18 mouse cellular contexts compared by ENCODE assay signal in genomic region chr5:100102395-100102794, GRCm38 (mm10). TPM values are rescaled to one million over a fixed set of nuclear protein-coding genes. Genes with fewer than 3 reads are reported as not detected.
"Had no signal": no experiment of that assay in that cellular context is flagged by ENCODE, and none has a peak within 500 bp of the region (broad histone marks: within the 10 kb centered on the region; RNA-seq: fewer than 3 reads in every experiment).

No protein-coding gene starts in this region.

- ATAC-seq: liver, embryonic 12.5 days; midbrain, embryonic 16.5 days had no signal

- DNase-seq: lung, adult 18-20 months; lung, postnatal 10 days; midbrain, embryonic 14.5 days; retina, postnatal 1 day; right cerebral cortex, adult 18-20 months; right cerebral cortex, postnatal 25 days; right cerebral cortex, postnatal 4 days; spleen, adult 18-20 months; thymus, adult 18-20 months; thymus, postnatal 14 days; thymus, postnatal 36 days had no signal

- H3K27ac ChIP-seq: liver, embryonic 12.5 days; liver, embryonic 14.5 days; midbrain, embryonic 10.5 days; neural tube, embryonic 13.5 days; neural tube, embryonic 15.5 days had no signal

- H3K4me3 ChIP-seq: liver, embryonic 12.5 days; midbrain, embryonic 10.5 days; myocyte; neural tube, embryonic 13.5 days; neural tube, embryonic 15.5 days had no signal

- H3K9me3 ChIP-seq: liver, embryonic 12.5 days; midbrain, embryonic 10.5 days; neural tube, embryonic 13.5 days; neural tube, embryonic 15.5 days had no signal

- H3K4me2 ChIP-seq: liver, embryonic 12.5 days; neural tube, embryonic 13.5 days; neural tube, embryonic 15.5 days had no signal

- H3K9ac ChIP-seq: liver, embryonic 12.5 days; liver, embryonic 14.5 days; neural tube, embryonic 13.5 days; neural tube, embryonic 15.5 days had no signal

- H3K36me3 ChIP-seq: liver, embryonic 12.5 days; midbrain, embryonic 10.5 days; neural tube, embryonic 13.5 days; neural tube, embryonic 15.5 days had no signal

- H3K4me1 ChIP-seq: liver, embryonic 12.5 days; midbrain, embryonic 10.5 days; neural tube, embryonic 13.5 days; neural tube, embryonic 15.5 days had no signal

- H3K27me3 ChIP-seq: neural tube, embryonic 13.5 days; neural tube, embryonic 15.5 days had no signal

RNA-seq across cellular contexts. Expression of gene Tmem150c, which starts 57.2 kb away (rescaled TPM):
- polyA plus RNA-seq: myocyte had no signal
